Comparison of ENCODE assay signal across 16 mouse cellular contexts in the genomic region with DNA sequence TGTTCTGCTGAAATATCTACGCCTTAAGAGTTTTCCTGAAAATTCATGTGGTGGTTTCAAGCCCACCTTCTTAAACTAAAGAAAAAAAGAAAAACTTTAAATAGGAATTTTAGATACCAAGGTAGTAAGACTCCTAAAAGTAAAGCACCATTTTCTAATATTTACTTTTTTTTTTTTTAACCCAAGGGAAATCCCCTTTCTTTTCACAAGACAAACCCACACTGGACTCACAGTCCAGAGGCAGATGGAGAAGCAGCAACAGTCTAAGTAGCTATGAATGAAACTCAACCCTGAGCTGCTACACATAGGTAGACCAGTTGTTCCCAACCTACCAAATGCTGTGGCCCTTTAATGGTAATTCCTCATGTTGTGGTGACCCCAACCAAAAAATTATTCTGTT.
"Had no signal": no experiment of that assay in that cellular context is flagged by ENCODE, and none has a peak within 500 bp of the region (broad histone marks: within the 10 kb centered on the region; RNA-seq: fewer than 3 reads in every experiment).

No protein-coding gene starts in this region.

- DNase-seq: retina, postnatal 1 day; right cerebral cortex, adult 18-20 months; right cerebral cortex, postnatal 14 days; right cerebral cortex, postnatal 25 days; right cerebral cortex, postnatal 4 days; spleen, adult 18-20 months; thymus, adult 18-20 months; thymus, adult 2 months; thymus, postnatal 14 days; thymus, postnatal 25 days; thymus, postnatal 36 days; thymus, postnatal 4 days had no signal

- H3K4me3 ChIP-seq: neural tube, embryonic 13.5 days; neural tube, embryonic 15.5 days; stomach, embryonic 15.5 days had no signal

- H3K36me3 ChIP-seq: neural tube, embryonic 13.5 days; neural tube, embryonic 15.5 days; stomach, embryonic 15.5 days had no signal

- H3K9me3 ChIP-seq: neural tube, embryonic 13.5 days; neural tube, embryonic 15.5 days; stomach, embryonic 15.5 days had no signal

- H3K27ac ChIP-seq: neural tube, embryonic 13.5 days; neural tube, embryonic 15.5 days; stomach, embryonic 15.5 days; stomach, postnatal 0 days had no signal

- H3K4me2 ChIP-seq: neural tube, embryonic 13.5 days; neural tube, embryonic 15.5 days; stomach, embryonic 15.5 days had no signal

- H3K27me3 ChIP-seq: neural tube, embryonic 13.5 days; neural tube, embryonic 15.5 days; stomach, embryonic 15.5 days had no signal

- H3K9ac ChIP-seq: neural tube, embryonic 13.5 days; neural tube, embryonic 15.5 days; stomach, embryonic 15.5 days had no signal
